Mouse (Mus musculus): Measurements from ENCODE around the gene Ddx27.

Ddx27 gene

DNA sequence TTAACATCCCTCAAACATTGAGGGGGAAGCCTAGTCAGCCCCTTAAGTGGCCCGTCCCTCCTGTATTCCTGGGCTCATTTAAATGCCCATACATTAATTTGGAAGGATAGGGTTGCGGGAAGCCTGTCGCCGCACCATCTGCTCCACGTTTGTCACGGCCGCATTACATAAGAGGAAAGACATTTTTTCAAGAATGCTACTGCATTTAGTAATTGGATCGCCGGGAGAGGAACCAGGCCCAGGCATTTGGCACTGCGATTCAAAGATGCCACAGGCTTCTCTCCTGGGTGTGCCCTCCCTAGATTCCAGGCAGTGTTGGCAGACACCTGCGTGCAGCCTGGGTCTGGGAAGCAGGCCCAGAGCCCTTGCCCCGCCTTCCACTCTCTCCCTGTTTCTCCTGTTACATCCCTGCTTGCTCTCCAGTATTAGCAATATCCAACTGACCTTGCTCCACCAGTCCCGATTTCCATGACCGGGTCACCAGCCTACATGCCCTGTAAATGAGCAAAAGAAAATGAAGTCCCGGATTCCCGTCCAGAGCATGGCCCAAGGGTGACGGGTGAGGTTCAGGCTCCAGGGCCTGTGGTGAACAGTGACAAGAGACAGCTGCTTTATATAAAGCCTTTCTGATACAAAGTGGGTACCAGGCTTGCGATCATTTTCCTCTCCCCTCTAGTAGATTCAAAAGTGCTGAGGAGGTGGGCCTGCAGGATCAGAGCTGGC, 64.7 kb downstream of the Ddx27 start:
- in situ Hi-C loops (cut with MboI, MseI): no loop called here

DNA sequence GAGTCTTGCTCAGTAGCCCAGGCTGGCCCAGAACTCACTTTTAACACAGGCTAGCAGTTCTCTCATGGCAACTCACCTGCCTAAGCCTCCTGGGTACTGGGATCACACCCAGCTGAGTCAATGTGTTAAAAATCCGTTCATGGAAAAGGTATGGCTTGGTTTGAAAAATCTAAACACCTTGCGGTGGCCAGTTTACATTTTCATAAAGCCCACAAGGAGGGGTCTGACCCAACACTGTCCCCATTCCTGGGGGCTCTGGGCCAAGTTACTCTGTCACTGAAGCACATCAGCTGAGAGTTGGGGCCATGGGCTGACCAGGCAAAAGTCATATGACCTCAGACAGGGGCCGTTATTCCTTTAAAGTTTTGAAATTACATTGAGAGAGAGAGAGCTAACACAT, 65.4 kb downstream of the Ddx27 start:
- in situ Hi-C loops (cut with MboI, MseI): no loop called here

DNA sequence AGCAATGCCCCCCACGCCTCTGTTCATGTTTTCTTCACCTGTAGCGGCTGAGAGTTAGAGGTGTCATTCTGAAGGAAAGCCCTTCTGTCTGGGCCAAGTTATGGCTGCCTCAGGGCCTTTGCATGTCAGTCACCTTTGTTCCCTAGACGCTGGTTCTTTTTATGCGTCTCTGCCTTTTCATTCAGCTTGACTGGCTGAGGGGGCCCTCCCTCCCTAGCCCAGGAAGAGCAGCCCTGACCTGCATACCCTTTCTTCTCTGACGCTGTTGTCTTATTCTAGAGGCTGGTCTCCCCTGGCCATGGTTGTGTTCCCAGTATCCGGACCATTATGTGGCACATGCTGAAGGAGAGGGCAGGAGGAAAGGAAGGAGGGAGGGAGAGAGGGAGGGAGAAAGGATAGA, 66.1 kb downstream of the Ddx27 start:
- in situ Hi-C loops (cut with MboI, MseI): no loop called here

GRCm38 (mm10) chr2:167081639-167082038, 66.6 kb downstream of the Ddx27 start:
- in situ Hi-C loops (cut with MboI, MseI): no loop called here

Data from T-helper 17 cell (primary cell).